Mouse (Mus musculus) erythroblast, embryonic 14.5 days (primary cell): ENCODE results near the gene Hic1. TPM values are rescaled to one million over a fixed set of nuclear protein-coding genes. Genes with fewer than 3 reads are reported as not detected.
"Not testable (repeated sequence)": the region's sequence is repeated elsewhere in the genome, so short reads cannot be mapped to it uniquely, and the experiment has no call there.

ENCODE experiments used
- H3K27me3 ChIP-seq: 2 replicates; pipeline ENCODE4 v1.6.1; 2012; ENCODE audit warnings: inconsistent platforms; ENCODE audit not compliant: control insufficient read depth
- H3K36me3 ChIP-seq: 2 replicates; pipeline ENCODE4 v1.6.1; 2012; ENCODE audit warnings: mild to moderate bottlenecking, inconsistent platforms; ENCODE audit not compliant: control insufficient read depth
- H3K4me1 ChIP-seq: 2 replicates; pipeline ENCODE4 v1.6.1; 2012; ENCODE audit warnings: inconsistent platforms; ENCODE audit not compliant: control insufficient read depth
- H3K4me3 ChIP-seq: replicated peaks from 2 replicates; pipeline ENCODE3; 2012; ENCODE audit warnings: moderate library complexity, mild to moderate bottlenecking, inconsistent platforms
- H3K9me3 ChIP-seq: 2 replicates; pipeline ENCODE4 v1.6.1; 2012; ENCODE audit warnings: low read length, inconsistent platforms, mixed read lengths; ENCODE audit not compliant: control insufficient read depth
- GATA1 ChIP-seq: IDR thresholded peaks from 2 replicates; pipeline ENCODE4 v1.6.1; 2012; ENCODE audit warnings: low read length, inconsistent platforms, mixed read lengths
- TAL1 ChIP-seq: IDR thresholded peaks from 3 replicates; pipeline ENCODE4 v1.6.1; 2012; ENCODE audit warnings: low read length, inconsistent platforms, mixed read lengths
- polyA plus RNA-seq: library from polyadenylated mRNA; stranded (reverse); fragments of >175 nt; gene quantifications from 2 replicates; pipeline ENCODE4 v1.2.3, GENCODE M21; 2012

Hic1 gene
- polyA plus RNA-seq, 1 experiment = 0.02 TPM

GRCm38 (mm10) chr11:75184573-75184972 is 15.3 kb upstream of the Hic1 start:
- H3K27me3 ChIP-seq = no peaks in the 10 kb centered on the region

GRCm38 (mm10) chr11:75183917-75184570 is 14.7 kb upstream of the Hic1 start:
- H3K27me3 ChIP-seq = no peaks in the 10 kb centered on the region
- no peak overlapping the region for H3K4me3 ChIP-seq
- TF ChIP-seq GATA1 (no peak), TAL1 (no peak)
- no peaks in the 10 kb centered on the region for H3K9me3 ChIP-seq
- peaks cover 51% of the 10 kb centered on the region for H3K36me3 ChIP-seq
- H3K4me1 ChIP-seq = peaks cover 7% of the 10 kb centered on the region

More at GRCm38 (mm10) chr11:75184573-75184972, 15.3 kb upstream of the Hic1 start:
- Histone ChIP-seq H3K4me3 (no peak overlapping the region), H3K9me3 (no peaks in the 10 kb centered on the region), H3K4me1 (peaks cover 11% of the 10 kb centered on the region), H3K36me3 (peaks cover 51% of the 10 kb centered on the region)
- TF ChIP-seq GATA1 (no peak), TAL1 (no peak)

- peaks cover 22% of the 10 kb centered on the region for H3K27me3 ChIP-seq
- H3K9me3 ChIP-seq = peaks cover under 1% of the 10 kb centered on the region
- H3K36me3 ChIP-seq = peaks cover 50% of the 10 kb centered on the region
- no peak for TF ChIP-seq GATA1
- peak within 1 kb of the TSS; percentile 77 for H3K4me3 ChIP-seq
- H3K4me1 ChIP-seq = peaks cover 19% of the 10 kb centered on the region
These were observed 9.4 kb upstream of the Hic1 start, which contains the start of gene Ovca2 for GRCm38 (mm10) chr11:75178672-75179208. Ovca2 (minus strand) TSS chr11:75178835.

- H3K9me3 ChIP-seq = peaks cover 8% of the 10 kb centered on the region
- H3K4me3 ChIP-seq = peak overlapping the region; percentile 77
- H3K36me3 ChIP-seq = peaks cover 43% of the 10 kb centered on the region
- H3K4me1 ChIP-seq = peaks cover 27% of the 10 kb centered on the region
- H3K27me3 ChIP-seq = peaks cover 30% of the 10 kb centered on the region
- TF ChIP-seq GATA1 (no peak), TAL1 (no peak)
These were observed 8.7 kb upstream of the Hic1 start for GRCm38 (mm10) chr11:75178011-75178410.

- Histone ChIP-seq H3K4me1 (peaks cover 47% of the 10 kb centered on the region), H3K9me3 (peaks cover 21% of the 10 kb centered on the region), H3K36me3 (peaks cover 15% of the 10 kb centered on the region), H3K27me3 (peaks cover 64% of the 10 kb centered on the region)
- H3K4me3 ChIP-seq = not testable (repeated sequence)
These were observed 5.3 kb upstream of the Hic1 start for GRCm38 (mm10) chr11:75174574-75174973.

GRCm38 (mm10) chr11:75173799-75174165 is 4.5 kb upstream of the Hic1 start:
- peaks cover 15% of the 10 kb centered on the region for H3K36me3 ChIP-seq
- peaks cover 51% of the 10 kb centered on the region for H3K4me1 ChIP-seq
- H3K9me3 ChIP-seq = peaks cover 23% of the 10 kb centered on the region
- peaks cover 72% of the 10 kb centered on the region for H3K27me3 ChIP-seq
- H3K4me3 ChIP-seq = peak overlapping the region; percentile 67
- TF ChIP-seq TAL1 = no peak
- TF ChIP-seq GATA1 = no peak

GRCm38 (mm10) chr11:75173095-75173798 is 3.9 kb upstream of the Hic1 start:
- TF ChIP-seq TAL1 (no peak), GATA1 (no peak)
- H3K27me3 ChIP-seq = peaks cover 77% of the 10 kb centered on the region
- H3K4me3 ChIP-seq = peak overlapping the region; percentile 67
- peaks cover 51% of the 10 kb centered on the region for H3K4me1 ChIP-seq
- H3K36me3 ChIP-seq = peaks cover 15% of the 10 kb centered on the region
- H3K9me3 ChIP-seq = peaks cover 23% of the 10 kb centered on the region

GRCm38 (mm10) chr11:75172151-75173094 is 3.1 kb upstream of the Hic1 start:
- Histone ChIP-seq H3K9me3 (peaks cover 26% of the 10 kb centered on the region), H3K27me3 (peaks cover 86% of the 10 kb centered on the region), H3K4me1 (peaks cover 49% of the 10 kb centered on the region), H3K36me3 (peaks cover 10% of the 10 kb centered on the region), H3K4me3 (peak overlapping the region; percentile 67)
- no peak for TF ChIP-seq GATA1
- no peak for TF ChIP-seq TAL1
